Mouse (Mus musculus): ENCODE measurements around the gene Oser1.

Oser1 gene

GRCm38 (mm10) chr2:163360858-163361623 lies 63.5 kb downstream of the Oser1 start:
- in situ Hi-C loops (cut with MboI; ENCODE audit: low sequenced_read_pairs): no loop called here

GRCm38 (mm10) chr2:163359253-163359652 lies 65.2 kb downstream of the Oser1 start:
- in situ Hi-C loops (cut with MboI; ENCODE audit: low sequenced_read_pairs): no loop called here

- in situ Hi-C loops (cut with MboI; ENCODE audit: low sequenced_read_pairs): no loop called here
Measured at GRCm38 (mm10) chr2:163358662-163359061, 65.8 kb downstream of the Oser1 start.

- in situ Hi-C loops (cut with MboI; ENCODE audit: low sequenced_read_pairs): no loop called here
Measured at GRCm38 (mm10) chr2:163356113-163356840, 68.2 kb downstream of the Oser1 start.

Measured in CH12F3 (cell line).